Mouse (Mus musculus) spleen, adult 18-20 months (tissue): ENCODE data around the gene Hoxb4.

Experiments
- DNase-seq, 2 experiments: peaks; one replicate each; pipeline ENCODE4 v3.0.0; 2022; ENCODE audit warnings: mixed read lengths in 2 of 2

Hoxb4 gene

GRCm38 (mm10) chr11:96352691-96353521, 34.8 kb downstream of the Hoxb4 start:
- DNase-seq, result peak in 1 of 2 experiments; percentile 11

GRCm38 (mm10) chr11:96353522-96353841, 35.4 kb downstream of the Hoxb4 start:
- DNase-seq, result no peak

- DNase-seq, result no peak
These were observed 35.9 kb downstream of the Hoxb4 start for GRCm38 (mm10) chr11:96353939-96354338.

- DNase-seq, result no peak
These were observed 36.3 kb downstream of the Hoxb4 start for GRCm38 (mm10) chr11:96354376-96354775.

- no peak for DNase-seq
These were observed 36.8 kb downstream of the Hoxb4 start for GRCm38 (mm10) chr11:96354801-96355311.

- no peak for DNase-seq
These were observed 45.7 kb downstream of the Hoxb4 start for GRCm38 (mm10) chr11:96363807-96364206.

GRCm38 (mm10) chr11:96365441-96366091, 47.5 kb downstream of the Hoxb4 start, which contains the start of gene Hoxb1:
Gene Hoxb1, plus strand, starts transcription at chr11:96365752.
- no peak for DNase-seq

- no peak for DNase-seq
These were observed 48.3 kb downstream of the Hoxb4 start for GRCm38 (mm10) chr11:96366092-96367041.

- DNase-seq, result no peak
These were observed 49.1 kb downstream of the Hoxb4 start for GRCm38 (mm10) chr11:96367141-96367540.

GRCm38 (mm10) chr11:96368686-96369085, 50.6 kb downstream of the Hoxb4 start:
- DNase-seq, result no peak

- DNase-seq, result no peak
These were observed 51.1 kb downstream of the Hoxb4 start for GRCm38 (mm10) chr11:96369140-96369539.
